Mouse (Mus musculus): Measurements from ENCODE around the gene Rasal2.

GRCm38 (mm10) chr1:157119168-157119567, 293.2 kb downstream of the Rasal2 start:
- no peak for TF ChIP-seq ZC3H11A (IDR thresholded peaks at IDR 0.05; ENCODE audit: borderline replicate concordance, low read depth, low read length)
- TF ChIP-seq ZNF384 (IDR thresholded peaks at IDR 0.05; ENCODE audit: low read depth, low read length) = no peak
- no peak for TF ChIP-seq CHD2 (IDR thresholded peaks at IDR 0.05; ENCODE audit: low read depth, low read length)
